Mouse (Mus musculus): ENCODE results near the gene Gsc2. TPM values are rescaled to one million over a fixed set of nuclear protein-coding genes. Genes with fewer than 3 reads are reported as not detected.

Gene Gsc2
- polyA plus RNA-seq, 1 experiment from 2014 or later, result 1.4 TPM

- Histone ChIP-seq H3K9me3 (replicated peaks) (no peaks in the 10 kb centered on the region), H3K4me1 (no peaks in the 10 kb centered on the region), H3K27ac (replicated peaks) (no peak overlapping the region), H3K27me3 (ENCODE audit: low read depth, poor library complexity, severe bottlenecking) (no peaks in the 10 kb centered on the region), H3K4me3 (no peak overlapping the region), H3K36me3 (peaks cover 74% of the 10 kb centered on the region)
- no peak for DNase-seq (ENCODE audit: low spot score)
- WGBS, result 88% methylated on average over 4 of the region's 4 CpGs
These were observed 39.7 kb downstream of the Gsc2 start for GRCm38 (mm10) chr16:17875174-17875573.

GRCm38 (mm10) chr16:17872995-17873394, 41.9 kb downstream of the Gsc2 start:
- peaks cover 74% of the 10 kb centered on the region for H3K36me3 ChIP-seq
- WGBS, result 78% methylated on average over 4 of the region's 4 CpGs

GRCm38 (mm10) chr16:17871248-17871647, 43.6 kb downstream of the Gsc2 start:
- H3K4me1 ChIP-seq, result no peaks in the 10 kb centered on the region
- H3K36me3 ChIP-seq, result peaks cover 76% of the 10 kb centered on the region
- WGBS, result 89% methylated on average over 5 of the region's 5 CpGs
- H3K27me3 ChIP-seq (ENCODE audit: low read depth, poor library complexity, severe bottlenecking), result no peaks in the 10 kb centered on the region
- no peak for DNase-seq (ENCODE audit: low spot score)
- H3K4me3 ChIP-seq, result no peak overlapping the region
- H3K9me3 ChIP-seq (replicated peaks), result no peaks in the 10 kb centered on the region
- no peak overlapping the region for H3K27ac ChIP-seq (replicated peaks)

More at GRCm38 (mm10) chr16:17872995-17873394, 41.9 kb downstream of the Gsc2 start:
- Histone ChIP-seq H3K4me3 (no peak overlapping the region), H3K9me3 (replicated peaks) (no peaks in the 10 kb centered on the region), H3K4me1 (no peaks in the 10 kb centered on the region), H3K27ac (replicated peaks) (no peak overlapping the region), H3K27me3 (ENCODE audit: low read depth, poor library complexity, severe bottlenecking) (no peaks in the 10 kb centered on the region)
- DNase-seq (ENCODE audit: low spot score), result no peak

- Histone ChIP-seq H3K9me3 (replicated peaks) (no peaks in the 10 kb centered on the region), H3K4me3 (no peak overlapping the region), H3K27ac (replicated peaks) (no peak overlapping the region), H3K36me3 (peaks cover 70% of the 10 kb centered on the region), H3K27me3 (ENCODE audit: low read depth, poor library complexity, severe bottlenecking) (no peaks in the 10 kb centered on the region), H3K4me1 (peaks cover 24% of the 10 kb centered on the region)
- WGBS, result 82% methylated on average over 6 of the region's 6 CpGs
- no peak for DNase-seq (ENCODE audit: low spot score)
These were observed 49.1 kb downstream of the Gsc2 start for GRCm38 (mm10) chr16:17865770-17866169.

- no peaks in the 10 kb centered on the region for H3K9me3 ChIP-seq (replicated peaks)
- H3K36me3 ChIP-seq, result peaks cover 70% of the 10 kb centered on the region
- no peaks in the 10 kb centered on the region for H3K27me3 ChIP-seq (ENCODE audit: low read depth, poor library complexity, severe bottlenecking)
- H3K4me3 ChIP-seq, result no peak overlapping the region
- peaks cover 24% of the 10 kb centered on the region for H3K4me1 ChIP-seq
- 97% methylated on average over 2 of the region's 2 CpGs for WGBS
- no peak overlapping the region for H3K27ac ChIP-seq (replicated peaks)
- DNase-seq (ENCODE audit: low spot score), result no peak
These were observed 49.6 kb downstream of the Gsc2 start for GRCm38 (mm10) chr16:17865293-17865692.

Other genes with a start within 250 kb of the Gsc2 start
- gene Med15, start 182.2 kb downstream of the Gsc2 start, polyA plus RNA-seq (2016; fragmentation: Nextera tagmentation; extraction: Ambion mirVana), result 45.2 and 47.8 TPM in 2 replicates
- 52.6 and 57.4 TPM in 2 replicates for gene Klhl22, start 155.4 kb downstream of the Gsc2 start, polyA plus RNA-seq (2016; fragmentation: Nextera tagmentation; extraction: Ambion mirVana)
- gene Scarf2, start 117.8 kb downstream of the Gsc2 start, polyA plus RNA-seq (2016; fragmentation: Nextera tagmentation; extraction: Ambion mirVana), result 4.1 TPM in 2 replicates
- gene B830017H08Rik, start 81.9 kb downstream of the Gsc2 start, polyA plus RNA-seq (2016; fragmentation: Nextera tagmentation; extraction: Ambion mirVana), result 0.21 TPM in 1 of 2 replicates, not detected in the other
- gene Car15, start 76.7 kb downstream of the Gsc2 start, polyA plus RNA-seq (2016; fragmentation: Nextera tagmentation; extraction: Ambion mirVana), result 1.8 and 1.9 TPM in 2 replicates
- 0.35 and 0.60 TPM in 2 replicates for gene Gm20518, start 23.4 kb downstream of the Gsc2 start, polyA plus RNA-seq (2016; fragmentation: Nextera tagmentation; extraction: Ambion mirVana)
- gene Tssk1, start 20.8 kb downstream of the Gsc2 start, polyA plus RNA-seq (2016; fragmentation: Nextera tagmentation; extraction: Ambion mirVana), result 0.05 TPM in 1 of 2 replicates, not detected in the other
- 102 and 111 TPM in 2 replicates for gene Dgcr2, start 16.5 kb downstream of the Gsc2 start, polyA plus RNA-seq (2016; fragmentation: Nextera tagmentation; extraction: Ambion mirVana)
- 0.11 and 0.19 TPM in 2 replicates for gene Tssk2, start 16.4 kb downstream of the Gsc2 start, polyA plus RNA-seq (2016; fragmentation: Nextera tagmentation; extraction: Ambion mirVana)
- 51.9 and 60.5 TPM in 2 replicates for gene Ess2, start 3.7 kb downstream of the Gsc2 start, polyA plus RNA-seq (2016; fragmentation: Nextera tagmentation; extraction: Ambion mirVana)
- gene Slc25a1, start 13.2 kb upstream of the Gsc2 start, polyA plus RNA-seq (2016; fragmentation: Nextera tagmentation; extraction: Ambion mirVana), result 118 and 122 TPM in 2 replicates
- gene Vpreb2, start 65.4 kb upstream of the Gsc2 start, polyA plus RNA-seq (2016; fragmentation: Nextera tagmentation; extraction: Ambion mirVana), result not detected in 2 replicates
- 158 and 162 TPM in 2 replicates for gene Dgcr6, start 137.8 kb upstream of the Gsc2 start, polyA plus RNA-seq (2016; fragmentation: Nextera tagmentation; extraction: Ambion mirVana)
- 13.0 and 15.1 TPM in 2 replicates for gene Prodh, start 175.1 kb upstream of the Gsc2 start, polyA plus RNA-seq (2016; fragmentation: Nextera tagmentation; extraction: Ambion mirVana)
- 1.8 and 2.2 TPM in 2 replicates for gene Rtn4r, start 212.6 kb upstream of the Gsc2 start, polyA plus RNA-seq (2016; fragmentation: Nextera tagmentation; extraction: Ambion mirVana)

Data from midbrain, embryonic 10.5 days (tissue).